Comparison of ENCODE assay signal across 11 mouse cellular contexts in the genomic region with DNA sequence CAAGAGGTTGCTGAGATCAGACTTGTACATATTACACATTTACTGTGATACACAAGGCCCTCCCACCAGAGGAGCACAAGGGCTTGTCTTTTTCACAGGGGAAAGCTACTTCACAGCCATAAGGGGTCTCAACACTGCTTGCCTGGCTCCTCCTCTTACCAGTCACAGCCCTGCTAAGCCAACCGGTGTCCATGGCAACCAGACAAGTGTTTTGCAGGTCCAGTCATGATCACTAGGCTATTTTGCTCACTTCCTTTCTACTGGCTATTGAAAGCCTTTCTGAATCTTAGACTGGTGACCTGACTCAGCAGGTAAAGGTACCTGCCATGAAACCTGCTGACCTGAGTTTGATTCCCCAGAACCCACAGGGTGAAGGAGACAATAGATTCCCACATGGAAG.
DNase-seq lines count a peak whose midpoint lies in the region; ATAC-seq lines count a peak whose summit lies in the region.
"Had no signal": no experiment of that assay in that cellular context is flagged by ENCODE, and none has a peak within 500 bp of the region (broad histone marks: within the 10 kb centered on the region; RNA-seq: fewer than 3 reads in every experiment).

No protein-coding gene starts in this region.

- 10% methylated on average over 1 of the region's 1 CpGs for WGBS in forebrain, embryonic 14.5 days
- WGBS in limb, embryonic 12.5 days: 34% methylated on average over 1 of the region's 1 CpGs

- H3K4me2 ChIP-seq in forebrain, embryonic 14.5 days (ENCODE audit: low read length): no peak overlapping the region
- no peak overlapping the region for H3K4me2 ChIP-seq in limb, embryonic 12.5 days
- H3K4me2 ChIP-seq: stomach, embryonic 15.5 days had no signal

- H3K4me3 ChIP-seq in forebrain, embryonic 14.5 days (ENCODE audit: low read depth, low read length): no peak overlapping the region
- H3K4me3 ChIP-seq in limb, embryonic 12.5 days (replicated peaks): no peak overlapping the region
- H3K4me3 ChIP-seq: stomach, embryonic 15.5 days had no signal

- peak; percentile 60 for ATAC-seq in forebrain, embryonic 14.5 days
- ATAC-seq in limb, embryonic 12.5 days (ENCODE audit: insufficient number of reproducible peaks, insufficient read depth, low FRiP score, low TSS enrichment, low read depth): peak; percentile 49; the same call in 1 of the 2 replicates

- H3K27me3 ChIP-seq in forebrain, embryonic 14.5 days (replicated peaks; ENCODE audit: control insufficient read depth, insufficient read depth, low read length): no peaks in the 10 kb centered on the region
- no peaks in the 10 kb centered on the region for H3K27me3 ChIP-seq in limb, embryonic 12.5 days
- H3K27me3 ChIP-seq in splenic B cell, adult 2 months (ENCODE audit: control insufficient read depth, insufficient read depth, low read length, poor library complexity, severe bottlenecking): no peaks in the 10 kb centered on the region
- H3K27me3 ChIP-seq: stomach, embryonic 15.5 days had no signal

- DNase-seq in lung, postnatal 36 days: peak; percentile 43
- no peak for DNase-seq in lung, postnatal 4 days
- peak; percentile 84 for DNase-seq in forebrain, embryonic 14.5 days (ENCODE audit: low spot score)
- DNase-seq in splenic B cell, adult 2 months (ENCODE audit: low read depth, low spot score): peak; percentile 40
- no peak for DNase-seq in ovary, postnatal 14 days (ENCODE audit: low spot score)
- no peak for DNase-seq in gastrocnemius, postnatal 10 days
- DNase-seq in layer of hippocampus, adult 9-10 months (ENCODE audit: low spot score): no peak
- DNase-seq: adrenal gland, adult 8-10 months; lung, adult 2 months had no signal

- no peaks in the 10 kb centered on the region for H3K36me3 ChIP-seq in forebrain, embryonic 14.5 days (ENCODE audit: control insufficient read depth, insufficient read depth, low read length)
- no peaks in the 10 kb centered on the region for H3K36me3 ChIP-seq in limb, embryonic 12.5 days
- peaks cover 7% of the 10 kb centered on the region for H3K36me3 ChIP-seq in splenic B cell, adult 2 months (ENCODE audit: control insufficient read depth, insufficient read depth, low read length, poor library complexity, severe bottlenecking)
- H3K36me3 ChIP-seq: stomach, embryonic 15.5 days had no signal

- H3K9me3 ChIP-seq in forebrain, embryonic 14.5 days (replicated peaks; ENCODE audit: control insufficient read depth, low read length): no peaks in the 10 kb centered on the region
- no peaks in the 10 kb centered on the region for H3K9me3 ChIP-seq in limb, embryonic 12.5 days
- H3K9me3 ChIP-seq: stomach, embryonic 15.5 days had no signal

- H3K9ac ChIP-seq in forebrain, embryonic 14.5 days (ENCODE audit: low read length): no peak overlapping the region
- no peak overlapping the region for H3K9ac ChIP-seq in limb, embryonic 12.5 days (replicated peaks)
- H3K9ac ChIP-seq: stomach, embryonic 15.5 days had no signal

- peaks cover 47% of the 10 kb centered on the region for H3K4me1 ChIP-seq in forebrain, embryonic 14.5 days (ENCODE audit: control insufficient read depth, insufficient read depth, low read length)
- H3K4me1 ChIP-seq in limb, embryonic 12.5 days (replicated peaks): peaks cover 75% of the 10 kb centered on the region

- peak overlapping the region; percentile 70 for H3K27ac ChIP-seq in forebrain, embryonic 14.5 days (ENCODE audit: low read depth, low read length)
- H3K27ac ChIP-seq in limb, embryonic 12.5 days: no peak overlapping the region
- H3K27ac ChIP-seq: stomach, embryonic 15.5 days had no signal

Comparison
In these comparisons a context has a peak if more than half of its experiments do, and no peak if none do; other contexts are left out.
1. DNase-seq: peak in lung, postnatal 36 days (single experiment), forebrain, embryonic 14.5 days (single experiment) and splenic B cell, adult 2 months (single experiment); none in lung, postnatal 4 days (0 of 2), ovary, postnatal 14 days (single experiment), gastrocnemius, postnatal 10 days (single experiment) and layer of hippocampus, adult 9-10 months (single experiment).